Mouse (Mus musculus) forebrain, postnatal 0 days (tissue): ENCODE measurements around the gene Sncb. TPM values are rescaled to one million over a fixed set of nuclear protein-coding genes. Genes with fewer than 3 reads are reported as not detected.

Source experiments
- ATAC-seq: fragments of 200-750 bp; cut with Nextera tagmentation; 2 replicates; pipeline ENCODE4 v1.8.0; 2017; ENCODE audit warnings: mild to moderate bottlenecking, moderate library complexity
- DNase-seq: peaks from one replicate; pipeline ENCODE4 v3.0.0-alpha.2; 2015
- H3K27ac ChIP-seq: fragments of 300-500 bp; sonication (generic); 2 replicates; pipeline ENCODE4 v1.5.1; 2014; ENCODE audit warnings: low read depth, mild to moderate bottlenecking, antibody characterized with exemption, low read length, moderate library complexity, mixed read lengths
- H3K27me3 ChIP-seq: fragments of 300-500 bp; sonication (generic); 2 replicates; pipeline ENCODE4 v1.6.1; 2014; ENCODE audit warnings: mild to moderate bottlenecking, low read length, mixed read lengths; ENCODE audit not compliant: insufficient read depth
- H3K36me3 ChIP-seq: fragments of 300-500 bp; sonication (generic); 2 replicates; pipeline ENCODE4 v1.6.1; 2014; ENCODE audit warnings: mild to moderate bottlenecking, moderate library complexity; ENCODE audit not compliant: insufficient read depth
- H3K4me1 ChIP-seq: fragments of 300-500 bp; sonication (generic); 2 replicates; pipeline ENCODE4 v1.6.1; 2014; ENCODE audit warnings: antibody characterized with exemption; ENCODE audit not compliant: insufficient read depth
- H3K4me2 ChIP-seq: fragments of 300-500 bp; sonication (generic); 2 replicates; pipeline ENCODE4 v1.6.1; 2014; ENCODE audit warnings: low read depth, mild to moderate bottlenecking, moderate library complexity
- H3K4me3 ChIP-seq: fragments of 300-500 bp; sonication (generic); 2 replicates; pipeline ENCODE4 v1.5.1; 2014; ENCODE audit warnings: low read depth, low read length, mixed read lengths
- H3K9ac ChIP-seq: fragments of 300-500 bp; sonication (generic); 2 replicates; pipeline ENCODE4 v1.6.1; 2014; ENCODE audit warnings: mild to moderate bottlenecking
- H3K9me3 ChIP-seq: fragments of 300-500 bp; sonication (generic); 2 replicates; pipeline ENCODE4 v1.6.1; 2016; ENCODE audit warnings: low read length
- CTCF ChIP-seq: sonication (generic); IDR thresholded peaks from 2 replicates; pipeline ENCODE4 v1.5.1; 2016; ENCODE audit warnings: antibody characterized with exemption, control low read depth, low read depth
- WGBS: fragments of 180-500 bp; shearing (Covaris S2); extraction: QIAGEN DNeasy Blood & Tissue Kit; methylation state at CpG from one replicate; pipeline ENCODE4 v1.1.7; 2014; 5-methylcytosine and 5-hydroxymethylcytosine counted together
- polyA plus RNA-seq: library from polyadenylated mRNA; unstranded; fragments of >200 nt; fragmentation: Nextera tagmentation; extraction: Ambion mirVana; gene quantifications from 2 replicates; pipeline ENCODE4 v1.2.1, GENCODE M21; 2015
- total RNA-seq: library from RNA; depleted of rRNA; stranded (reverse); fragments of >200 nt; gene quantifications from 2 replicates; pipeline ENCODE4 v1.2.3, GENCODE M21; 2014

The Sncb gene
- total and polyA plus RNA-seq, 2 experiments from 2014 or later: 38.1 to 137 TPM

DNA sequence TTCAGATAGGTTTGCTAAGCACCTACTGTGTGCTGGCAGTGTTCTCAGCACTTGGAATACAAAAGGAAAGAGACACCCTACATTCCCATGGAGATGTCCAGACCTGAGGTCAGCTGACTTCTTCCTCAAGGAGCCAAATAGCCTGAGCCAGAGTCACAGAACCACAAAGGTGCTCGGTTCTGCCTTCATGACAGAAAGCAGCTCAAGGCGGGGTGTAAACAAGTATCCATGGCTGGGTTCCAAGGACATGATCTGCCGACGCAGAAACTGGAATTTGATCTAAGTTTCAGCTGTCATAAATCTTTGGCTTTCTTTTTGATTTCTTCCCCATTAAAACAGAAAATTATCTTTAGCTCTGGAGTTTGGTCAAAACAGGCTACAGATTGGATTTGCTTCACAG is 33.8 kb upstream of the Sncb start:
- no peak for ATAC-seq
- no peak overlapping the region for H3K9ac ChIP-seq

DNA sequence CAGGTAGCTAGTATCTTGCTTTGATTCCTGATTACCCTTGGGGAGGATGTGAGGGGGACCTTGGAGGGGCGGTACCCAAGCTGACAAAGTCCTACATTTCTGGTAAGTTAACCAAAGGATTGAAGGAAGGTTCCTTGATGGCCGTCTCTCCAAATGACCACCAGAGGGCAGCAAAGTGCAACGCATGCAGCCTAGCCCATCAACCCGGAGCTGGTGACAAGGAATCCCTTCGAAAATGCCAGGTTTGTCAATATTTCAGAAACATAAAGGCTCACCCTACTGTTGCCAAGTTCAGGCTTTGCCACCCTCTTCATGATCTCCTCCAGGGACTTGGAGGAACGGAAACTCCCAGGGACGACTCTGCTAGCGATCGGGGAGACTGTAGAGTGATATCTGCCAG is 33.3 kb upstream of the Sncb start:
- no peaks in the 10 kb centered on the region for H3K4me1 ChIP-seq
- no peaks in the 10 kb centered on the region for H3K27me3 ChIP-seq
- H3K9ac ChIP-seq: no peak overlapping the region
- DNase-seq (peak; percentile 93), ATAC-seq (peak; percentile 83)
- H3K4me2 ChIP-seq: peak overlapping the region; percentile 37; the same call in 1 of the 2 replicates
- no peaks in the 10 kb centered on the region for H3K9me3 ChIP-seq
- 16% methylated on average over 9 of the region's 9 CpGs for WGBS
- H3K36me3 ChIP-seq: no peaks in the 10 kb centered on the region
- H3K4me3 ChIP-seq: peak overlapping the region; percentile 9; the same call in 1 of the 2 replicates
- TF ChIP-seq CTCF: peak; percentile 98
- H3K27ac ChIP-seq: no peak overlapping the region

More for the DNA sequence above, 33.8 kb upstream of the Sncb start:
- DNase-seq: no peak
- TF ChIP-seq CTCF: no peak
- no peaks in the 10 kb centered on the region for H3K36me3 ChIP-seq
- H3K27me3 ChIP-seq: no peaks in the 10 kb centered on the region
- H3K4me3 ChIP-seq: no peak overlapping the region
- H3K4me2 ChIP-seq: no peak overlapping the region
- no peaks in the 10 kb centered on the region for H3K9me3 ChIP-seq
- 45% methylated on average over 4 of the region's 4 CpGs for WGBS
- H3K4me1 ChIP-seq: no peaks in the 10 kb centered on the region
- no peak overlapping the region for H3K27ac ChIP-seq

DNA sequence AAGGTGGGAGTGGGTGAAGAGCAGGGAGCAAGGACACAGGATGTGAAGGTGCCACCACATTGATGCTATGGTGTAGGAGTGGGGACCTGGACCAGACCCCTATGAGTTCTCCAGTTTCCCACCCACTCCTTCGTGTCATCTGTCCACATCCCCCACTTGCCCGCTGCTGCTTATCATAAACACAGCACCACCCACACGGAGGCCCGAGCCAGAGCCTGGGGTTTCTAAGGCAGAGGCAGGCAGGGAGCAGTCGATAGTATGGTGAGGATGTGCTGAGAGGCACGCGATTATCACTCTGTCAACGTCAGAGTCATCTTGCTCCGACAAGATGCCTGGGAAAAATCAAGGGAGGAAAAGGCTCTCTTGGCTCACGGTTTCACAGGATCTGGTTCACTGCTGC is 32.3 kb upstream of the Sncb start:
- H3K9ac ChIP-seq: no peak overlapping the region
- H3K27me3 ChIP-seq: no peaks in the 10 kb centered on the region
- no peaks in the 10 kb centered on the region for H3K36me3 ChIP-seq
- no peak for ATAC-seq
- WGBS: 73% methylated on average over 10 of the region's 10 CpGs
- DNase-seq: no peak
- H3K4me2 ChIP-seq: no peak overlapping the region
- TF ChIP-seq CTCF: no peak
- no peaks in the 10 kb centered on the region for H3K9me3 ChIP-seq
- no peaks in the 10 kb centered on the region for H3K4me1 ChIP-seq
- H3K4me3 ChIP-seq: no peak overlapping the region
- no peak overlapping the region for H3K27ac ChIP-seq

DNA sequence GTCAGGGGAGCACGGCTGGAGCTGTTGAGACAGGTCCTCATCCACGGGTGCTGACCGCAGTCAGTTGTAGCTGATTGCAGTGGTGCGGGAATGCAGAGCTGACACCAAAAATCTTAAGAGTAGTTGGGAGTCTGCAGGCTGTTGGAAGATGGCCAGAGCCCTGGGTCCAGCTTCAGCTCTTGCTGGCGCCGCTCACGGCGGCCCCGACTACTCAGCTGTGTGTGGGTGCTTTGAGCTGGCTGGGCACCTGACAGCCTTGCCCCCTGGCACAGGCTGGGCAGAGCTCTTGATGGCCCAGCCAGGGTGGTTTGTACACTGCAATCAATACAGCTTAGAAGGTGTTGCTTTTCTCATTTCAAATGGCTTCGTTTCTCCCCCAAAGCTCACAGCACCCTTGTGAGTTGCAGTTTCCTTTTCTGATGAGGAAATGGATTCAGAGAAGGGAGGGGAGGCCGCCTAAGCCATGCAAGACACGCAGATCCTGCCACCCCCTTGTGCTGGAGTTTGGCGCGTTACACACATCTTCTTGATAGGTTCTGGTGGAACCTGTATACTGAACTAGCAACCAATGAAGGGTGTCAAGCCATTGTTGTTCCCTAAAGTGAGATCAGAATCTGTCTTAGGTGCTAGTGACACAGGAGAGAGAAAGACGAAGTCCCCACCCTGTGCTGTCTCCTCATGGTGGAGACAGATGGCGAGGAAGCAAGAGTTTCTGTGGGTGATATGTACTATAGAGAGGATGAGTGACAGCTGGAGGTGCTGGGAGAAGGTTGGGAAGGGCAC is 31.7 kb upstream of the Sncb start:
- H3K4me2 ChIP-seq: no peak overlapping the region
- WGBS: 81% methylated on average over 16 of the region's 16 CpGs
- no peak overlapping the region for H3K27ac ChIP-seq
- H3K27me3 ChIP-seq: no peaks in the 10 kb centered on the region
- no peak for TF ChIP-seq CTCF
- no peaks in the 10 kb centered on the region for H3K4me1 ChIP-seq
- DNase-seq: no peak
- no peak overlapping the region for H3K9ac ChIP-seq
- H3K4me3 ChIP-seq: no peak overlapping the region
- ATAC-seq: no peak
- H3K9me3 ChIP-seq: no peaks in the 10 kb centered on the region
- no peaks in the 10 kb centered on the region for H3K36me3 ChIP-seq

DNA sequence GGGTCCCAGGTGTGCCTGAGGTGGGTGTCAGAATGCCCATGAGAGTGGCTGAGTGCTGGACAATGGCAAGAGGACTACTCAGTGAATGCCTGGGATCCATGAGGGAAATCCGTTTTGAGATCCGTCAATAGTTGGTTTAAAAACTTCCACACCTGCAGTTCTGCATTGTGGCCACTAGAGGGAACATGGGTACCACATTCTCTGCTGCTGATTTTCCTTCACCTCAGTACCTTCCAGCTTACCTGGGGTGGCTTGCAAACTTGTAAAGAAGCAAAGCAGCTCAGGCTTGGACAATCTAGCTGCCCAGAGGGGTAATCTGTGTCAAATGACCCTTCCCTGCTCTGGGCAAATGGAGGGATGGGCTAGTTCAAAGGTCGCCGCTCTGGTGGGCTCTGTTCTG is 31.0 kb upstream of the Sncb start:
- no peak for ATAC-seq
- WGBS: 43% methylated on average over 4 of the region's 4 CpGs

DNA sequence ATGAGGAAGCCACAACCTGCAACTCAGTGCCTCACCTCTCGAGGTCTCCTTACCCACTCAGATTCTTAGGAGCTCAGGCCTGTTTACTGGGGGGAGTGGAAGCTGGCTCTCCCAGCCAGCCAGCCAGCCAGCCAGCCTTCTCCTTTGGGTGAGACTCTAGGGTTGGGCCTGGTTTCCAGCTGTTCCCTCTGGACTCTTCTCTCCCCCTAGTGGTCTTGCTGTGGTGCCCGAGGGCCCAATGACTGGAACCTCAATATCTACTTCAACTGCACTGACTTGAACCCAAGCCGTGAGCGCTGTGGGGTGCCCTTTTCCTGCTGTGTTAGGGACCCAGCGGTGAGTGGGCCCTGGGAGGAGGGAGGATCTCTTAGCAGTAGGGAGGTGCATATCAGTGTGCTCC is 28.4 kb upstream of the Sncb start:
- DNase-seq (no peak), ATAC-seq (no peak)
- H3K36me3 ChIP-seq: no peaks in the 10 kb centered on the region
- 51% methylated on average over 5 of the region's 5 CpGs for WGBS
- H3K4me3 ChIP-seq: no peak overlapping the region
- peak; percentile 21; the same call in 1 of the 2 replicates for TF ChIP-seq CTCF
- H3K9ac ChIP-seq: no peak overlapping the region
- H3K4me1 ChIP-seq: peaks cover 5% of the 10 kb centered on the region; the same call in 1 of the 2 replicates
- H3K27me3 ChIP-seq: no peaks in the 10 kb centered on the region
- H3K9me3 ChIP-seq: no peaks in the 10 kb centered on the region
- H3K4me2 ChIP-seq: no peak overlapping the region
- no peak overlapping the region for H3K27ac ChIP-seq

More for the DNA sequence above, 31.0 kb upstream of the Sncb start:
- Histone ChIP-seq H3K4me1 (no peaks in the 10 kb centered on the region), H3K4me2 (no peak overlapping the region), H3K9me3 (no peaks in the 10 kb centered on the region), H3K27me3 (no peaks in the 10 kb centered on the region), H3K27ac (no peak overlapping the region), H3K36me3 (no peaks in the 10 kb centered on the region), H3K4me3 (no peak overlapping the region), H3K9ac (no peak overlapping the region)
- peak; percentile 74 for DNase-seq
- TF ChIP-seq CTCF: peak; percentile 96

DNA sequence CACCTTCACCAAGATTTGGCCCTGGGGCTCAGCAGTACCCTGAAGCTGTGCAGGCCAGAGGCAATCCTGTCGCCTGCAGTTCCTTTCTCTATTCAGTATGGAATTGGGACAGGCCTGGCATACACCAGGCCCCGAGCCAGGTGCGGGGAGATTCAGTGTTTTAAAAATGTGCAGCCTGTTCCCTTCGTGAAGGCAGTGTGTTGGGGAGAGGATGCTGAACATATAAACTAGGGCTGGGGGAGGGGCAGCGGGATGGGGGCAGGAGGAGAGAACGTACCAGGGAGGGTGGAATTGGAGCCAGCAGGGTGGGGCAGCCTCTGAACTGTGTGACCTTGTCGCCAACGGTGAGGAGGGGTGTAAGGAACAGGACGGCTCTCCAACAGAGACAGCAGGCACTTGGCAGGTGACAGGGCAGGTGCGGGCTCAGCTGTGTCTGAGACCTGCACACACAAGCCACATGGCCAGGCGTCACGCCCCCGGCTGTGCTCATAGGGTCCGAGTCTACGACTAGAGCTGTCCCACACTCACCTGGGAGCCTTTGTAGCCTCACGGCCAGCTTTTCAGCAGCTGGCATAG is 27.7 kb upstream of the Sncb start:
- no peak overlapping the region for H3K9ac ChIP-seq
- WGBS: 74% methylated on average over 16 of the region's 16 CpGs
- no peaks in the 10 kb centered on the region for H3K9me3 ChIP-seq
- H3K27ac ChIP-seq: no peak overlapping the region
- ATAC-seq (no peak), DNase-seq (no peak)
- TF ChIP-seq CTCF: no peak
- H3K36me3 ChIP-seq: no peaks in the 10 kb centered on the region
- no peak overlapping the region for H3K4me2 ChIP-seq
- H3K4me1 ChIP-seq: peaks cover 5% of the 10 kb centered on the region; the same call in 1 of the 2 replicates
- no peak overlapping the region for H3K4me3 ChIP-seq
- no peaks in the 10 kb centered on the region for H3K27me3 ChIP-seq
